ENCODE assay signal across 1 mouse cellular context in the genomic region with DNA sequence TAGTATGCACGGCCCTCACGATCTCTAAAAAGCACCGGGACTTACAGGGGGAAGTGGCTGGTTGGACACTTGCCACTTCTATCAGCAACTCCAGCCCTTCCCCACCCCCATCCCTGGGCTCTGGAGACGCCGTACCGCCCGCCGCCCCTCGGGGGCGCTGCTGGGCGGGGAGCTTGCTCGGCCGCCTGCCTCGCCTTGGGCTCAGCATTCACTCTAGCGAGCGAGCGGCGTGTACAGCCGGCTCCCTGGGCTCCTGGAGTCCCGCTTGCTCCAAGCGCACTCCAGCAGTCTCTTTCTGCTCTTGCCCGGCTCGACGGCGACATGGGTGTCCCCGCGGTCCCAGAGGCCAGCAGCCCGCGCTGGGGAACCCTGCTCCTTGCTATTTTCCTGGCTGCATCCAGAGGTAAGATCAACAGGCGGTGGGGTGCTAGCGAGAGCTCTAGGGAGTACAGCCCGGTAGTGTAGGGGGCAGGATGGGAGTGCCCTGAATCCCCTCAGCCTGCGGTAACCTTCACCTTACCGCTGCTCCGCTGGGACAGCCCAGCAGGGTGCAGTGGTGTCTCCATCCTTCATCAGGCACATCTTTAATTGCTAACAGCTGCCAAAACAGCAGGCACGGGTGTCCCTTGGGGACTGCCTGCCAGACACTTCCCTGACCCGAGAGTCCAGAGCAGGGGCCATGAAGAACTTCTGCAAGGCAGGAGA.
A peak's percentile ranks its signal among the peaks of the same experiment; 100 is the strongest.
TF ChIP-seq lines count a peak whose summit lies in the region.

TSS of gene Vsir (plus strand) at position 151 of the 705 bp plus-strand sequence.

TF ChIP-seq in MEL, 35 proteins besides CTCF, POLR2A, EP300 and RAD21 (continued from another document):
- TF ChIP-seq SMC3 (IDR thresholded peaks at IDR 0.05; ENCODE audit: low read depth, low read length) (peak; percentile 24; the same call in 1 of the 2 replicates), CHD2 (IDR thresholded peaks at IDR 0.05; ENCODE audit: low read length) (peak; percentile 78), POLR2AphosphoS2 (IDR thresholded peaks at IDR 0.05; ENCODE audit: low read length) (no peak), NRF1 (IDR thresholded peaks at IDR 0.05; ENCODE audit: insufficient read depth, low read depth, low read length, poor library complexity, severe bottlenecking) (no peak), RCOR1 (IDR thresholded peaks at IDR 0.05; ENCODE audit: low read depth, low read length) (no peak), MXI1 (IDR thresholded peaks at IDR 0.05; ENCODE audit: low read depth, low read length) (no peak; the same call in 1 of the 2 replicates), TAL1 (IDR thresholded peaks at IDR 0.05; ENCODE audit: low read length) (no peak), POLR2AphosphoS5 (IDR thresholded peaks at IDR 0.05; ENCODE audit: borderline replicate concordance, low read depth, low read length) (no peak), JUND (IDR thresholded peaks at IDR 0.05; ENCODE audit: low read depth, low read length) (0 out of 2 replicates have a peak, but pooled peaks have one; percentile 18), HCFC1 (IDR thresholded peaks at IDR 0.05; ENCODE audit: low read depth, low read length) (no peak), MAX (IDR thresholded peaks at IDR 0.05; ENCODE audit: low read length) (no peak)
